Mouse (Mus musculus) kidney, postnatal 10 days (tissue): ENCODE data around the gene Mettl26.

Experiments
- DNase-seq: peaks from one replicate; pipeline ENCODE4 v3.0.0; 2021; ENCODE audit warnings: mixed read lengths

Gene Mettl26

GRCm38 (mm10) chr17:25886806-25887205 lies 11.9 kb downstream of the Mettl26 start:
- no peak for DNase-seq

GRCm38 (mm10) chr17:25887467-25887866 lies 12.6 kb downstream of the Mettl26 start:
- DNase-seq: no peak

GRCm38 (mm10) chr17:25888837-25889236 lies 14.0 kb downstream of the Mettl26 start:
- no peak for DNase-seq

GRCm38 (mm10) chr17:25893975-25894617 lies 19.2 kb downstream of the Mettl26 start:
- DNase-seq: peak; percentile 82

GRCm38 (mm10) chr17:25895415-25895814 lies 20.5 kb downstream of the Mettl26 start:
- peak; percentile 73 for DNase-seq

GRCm38 (mm10) chr17:25895891-25896290 lies 21.0 kb downstream of the Mettl26 start:
- DNase-seq: no peak

- no peak for DNase-seq
Measured at GRCm38 (mm10) chr17:25900193-25900592, 25.3 kb downstream of the Mettl26 start.

GRCm38 (mm10) chr17:25903061-25903460 lies 28.2 kb downstream of the Mettl26 start:
- no peak for DNase-seq

GRCm38 (mm10) chr17:25907640-25908039 lies 32.8 kb downstream of the Mettl26 start:
- DNase-seq: no peak

- peak; percentile 18 for DNase-seq
Measured at GRCm38 (mm10) chr17:25911816-25912215, 36.9 kb downstream of the Mettl26 start.

- peak; percentile 23 for DNase-seq
Measured at GRCm38 (mm10) chr17:25913186-25913876, 38.5 kb downstream of the Mettl26 start.

- DNase-seq: no peak
Measured at GRCm38 (mm10) chr17:25913877-25914275, 39.0 kb downstream of the Mettl26 start.

GRCm38 (mm10) chr17:25914295-25914694 lies 39.4 kb downstream of the Mettl26 start:
- no peak for DNase-seq

- no peak for DNase-seq
Measured at GRCm38 (mm10) chr17:25916931-25917647, 42.2 kb downstream of the Mettl26 start.

GRCm38 (mm10) chr17:25918037-25918750 lies 43.3 kb downstream of the Mettl26 start:
- DNase-seq: no peak

- DNase-seq: peak; percentile 69
Measured at GRCm38 (mm10) chr17:25919144-25919785, 44.4 kb downstream of the Mettl26 start, which contains the start of gene Rab40c. TSS of gene Rab40c (minus strand) at chr17:25919727.

GRCm38 (mm10) chr17:25919786-25920642 lies 45.1 kb downstream of the Mettl26 start:
- peak; percentile 100 for DNase-seq

- peak; percentile 43 for DNase-seq
Measured at GRCm38 (mm10) chr17:25922120-25922519, 47.2 kb downstream of the Mettl26 start.

- no peak for DNase-seq
Measured at GRCm38 (mm10) chr17:25925348-25925747, 50.5 kb downstream of the Mettl26 start.
